Mouse (Mus musculus) c-Kit-positive CD71-positive TER-119-positive erythroid progenitor cells, embryonic 14.5 days (primary cell): ENCODE measurements around the gene Omt2a.
"Not testable (repeated sequence)": the region's sequence is repeated elsewhere in the genome, so short reads cannot be mapped to it uniquely, and the experiment has no call there.

ENCODE experiments used
- DNase-seq: peaks from one replicate; pipeline ENCODE4 v3.0.0-alpha.2; 2013; ENCODE audit warnings: low spot score

The Omt2a gene

DNA sequence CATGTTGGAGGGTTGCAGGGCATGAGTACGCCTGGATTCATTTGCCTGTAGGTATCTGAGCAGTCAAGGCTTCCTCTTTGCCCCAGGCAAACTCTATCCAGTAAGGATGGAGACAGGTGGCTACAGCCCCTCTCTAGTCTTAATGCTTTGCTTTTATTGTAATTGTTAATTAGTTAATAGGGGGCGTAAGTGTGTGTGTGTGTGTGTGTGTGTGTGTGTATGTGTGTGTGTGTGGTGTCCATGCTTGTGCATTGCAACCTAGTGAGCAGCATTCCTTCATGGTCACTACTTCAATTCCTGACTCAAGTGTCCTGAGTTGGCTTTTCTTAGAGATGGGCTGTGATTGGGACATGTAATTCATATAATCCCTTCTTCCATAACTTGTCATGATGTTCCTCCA, at the start of gene Omt2a:
Omt2a (minus strand) TSS at position 101 of the 400 bp plus-strand sequence.
- DNase-seq: no peak

DNA sequence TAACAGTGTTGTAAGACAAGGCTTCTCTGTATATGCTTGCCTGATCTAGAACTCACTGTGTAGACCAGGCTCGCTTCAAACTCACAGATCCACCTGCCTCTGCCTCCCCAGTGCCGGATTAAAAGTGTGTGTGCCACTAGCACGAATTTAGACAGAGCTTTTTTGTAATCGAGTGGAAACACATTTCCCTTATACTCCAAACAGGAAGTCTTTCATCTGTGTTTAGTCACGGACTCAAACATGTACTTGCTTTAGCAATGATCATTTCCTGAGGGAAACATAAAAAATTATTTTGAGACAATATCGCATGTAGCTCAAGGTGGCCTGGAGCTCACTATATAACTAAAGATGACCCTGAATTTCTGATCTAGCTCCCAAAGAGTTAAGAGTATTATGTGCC, 48.8 kb upstream of the Omt2a start:
- DNase-seq: no peak

GRCm38 (mm10) chr9:78360484-78360872, 45.9 kb upstream of the Omt2a start:
- DNase-seq: no peak

GRCm38 (mm10) chr9:78359750-78360483, 45.3 kb upstream of the Omt2a start:
- no peak for DNase-seq

DNA sequence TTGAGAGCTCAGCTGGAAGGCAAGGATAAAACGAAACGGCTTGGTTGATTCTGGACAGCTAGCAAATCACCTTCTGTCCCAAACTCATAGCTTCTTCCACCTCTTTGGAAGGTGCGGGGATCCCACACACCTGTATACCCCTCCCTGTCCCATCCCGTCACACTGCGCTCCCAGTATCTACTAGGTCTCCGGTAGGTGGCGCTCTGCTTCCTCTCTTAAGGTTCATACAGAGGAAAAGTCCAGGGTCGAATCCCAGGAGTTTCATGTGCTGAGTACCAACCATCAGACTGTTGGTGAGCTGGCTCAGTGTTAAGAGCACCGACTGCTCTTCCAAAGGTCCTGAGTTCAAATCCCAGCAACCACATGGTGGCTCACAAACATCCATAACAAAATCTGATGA, 43.5 kb upstream of the Omt2a start:
- peak; percentile 47 for DNase-seq

DNA sequence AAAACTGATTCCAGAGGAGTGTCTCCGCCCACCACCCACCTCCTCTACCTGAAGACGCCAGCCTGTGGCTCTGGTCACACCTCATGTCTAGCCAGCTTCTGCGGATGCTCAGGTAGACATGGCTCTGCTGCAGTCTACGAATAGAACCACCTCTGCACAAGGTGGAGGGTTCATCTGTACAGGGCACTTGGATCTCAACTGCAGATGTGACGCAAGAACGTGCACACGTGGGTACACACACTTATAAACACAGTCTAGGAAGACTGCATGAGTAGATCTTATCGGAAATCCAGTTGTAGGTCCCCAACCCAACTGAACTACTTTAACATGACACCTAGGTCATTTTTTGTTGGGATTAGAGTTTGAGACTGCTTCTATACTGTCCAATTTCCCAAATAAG, 41.0 kb upstream of the Omt2a start, which contains the start of gene Gsta2:
Gsta2 (minus strand) TSS at position 178 of the 400 bp plus-strand sequence.
- no peak for DNase-seq

GRCm38 (mm10) chr9:78354665-78355578, 40.3 kb upstream of the Omt2a start:
- DNase-seq: no peak

GRCm38 (mm10) chr9:78351504-78352220, 37.1 kb upstream of the Omt2a start:
- DNase-seq: no peak

- not testable (repeated sequence) for DNase-seq
These were observed 35.4 kb upstream of the Omt2a start for GRCm38 (mm10) chr9:78350007-78350406.

- not testable (repeated sequence) for DNase-seq
These were observed 34.5 kb upstream of the Omt2a start for GRCm38 (mm10) chr9:78349141-78349540.

- DNase-seq: not testable (repeated sequence)
These were observed 33.8 kb upstream of the Omt2a start for GRCm38 (mm10) chr9:78348206-78349004.

DNA sequence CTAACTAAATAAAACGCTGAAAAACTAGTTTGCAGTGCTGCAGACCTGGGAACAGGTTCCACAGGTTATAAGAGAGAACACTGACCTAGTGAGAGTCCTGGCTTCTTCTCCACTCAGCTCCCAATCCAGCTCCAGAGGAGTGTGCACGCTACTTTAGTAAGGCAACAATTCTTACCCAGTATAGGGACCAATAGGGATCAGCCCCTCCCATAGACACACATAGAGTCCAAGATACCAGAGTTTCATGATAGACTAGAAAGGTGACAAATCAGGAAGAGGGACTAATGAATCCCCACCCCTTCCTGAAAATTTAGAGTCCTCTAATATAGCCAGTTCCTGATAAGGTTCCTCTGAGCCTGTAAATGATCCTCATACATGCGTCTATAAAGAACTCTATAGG, 32.4 kb upstream of the Omt2a start:
- no peak for DNase-seq

DNA sequence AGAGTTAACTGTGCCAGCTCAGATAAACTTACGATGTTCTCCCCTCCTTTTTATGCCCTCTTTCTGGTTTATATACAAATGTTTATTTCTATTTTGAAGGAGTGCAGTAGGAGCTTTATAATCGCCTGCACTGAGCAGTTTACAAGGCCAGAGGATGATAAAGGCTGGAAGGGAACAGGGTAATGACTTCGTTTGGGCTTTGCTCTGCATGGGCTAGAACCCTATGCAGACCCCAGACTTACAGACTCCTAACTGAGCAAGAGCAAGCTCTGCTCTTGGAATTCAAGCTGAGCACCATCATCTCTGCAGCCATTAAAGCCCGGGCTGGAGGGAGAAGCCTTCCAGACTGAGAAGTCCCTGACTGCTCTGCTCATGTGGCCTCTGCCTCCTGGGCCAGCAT, 30.6 kb upstream of the Omt2a start:
- not testable (repeated sequence) for DNase-seq

GRCm38 (mm10) chr9:78343055-78343454, 28.5 kb upstream of the Omt2a start:
- DNase-seq: not testable (repeated sequence)

GRCm38 (mm10) chr9:78342494-78342893, 27.9 kb upstream of the Omt2a start:
- DNase-seq: not testable (repeated sequence)

- peak; percentile 21 for DNase-seq
These were observed 25.7 kb upstream of the Omt2a start for GRCm38 (mm10) chr9:78340324-78340723.

- DNase-seq: not testable (repeated sequence)
These were observed 22.5 kb upstream of the Omt2a start for GRCm38 (mm10) chr9:78337050-78337449.

DNA sequence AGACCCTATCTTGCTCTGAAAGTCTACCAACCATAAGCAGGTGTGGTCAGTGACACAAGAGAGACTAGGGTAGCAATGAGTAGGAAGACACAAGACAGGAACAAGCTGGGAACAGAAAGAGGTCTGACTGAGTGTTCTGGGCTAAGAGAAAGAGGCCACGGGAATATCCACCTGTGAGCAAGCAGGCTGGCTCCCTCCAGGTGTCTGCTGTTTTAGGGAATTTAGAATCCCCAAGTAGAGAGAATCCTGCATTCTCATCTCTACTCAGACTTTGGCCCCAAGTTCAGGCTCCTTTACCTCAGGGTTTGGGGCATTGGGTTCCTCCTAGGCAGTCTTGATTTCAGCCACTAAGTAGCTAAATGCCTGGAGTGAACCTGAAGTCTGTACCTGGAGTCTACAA, 12.7 kb upstream of the Omt2a start, which contains the start of gene Omt2b:
Omt2b (plus strand) TSS at position 301 of the 400 bp plus-strand sequence.
- not testable (repeated sequence) for DNase-seq

DNA sequence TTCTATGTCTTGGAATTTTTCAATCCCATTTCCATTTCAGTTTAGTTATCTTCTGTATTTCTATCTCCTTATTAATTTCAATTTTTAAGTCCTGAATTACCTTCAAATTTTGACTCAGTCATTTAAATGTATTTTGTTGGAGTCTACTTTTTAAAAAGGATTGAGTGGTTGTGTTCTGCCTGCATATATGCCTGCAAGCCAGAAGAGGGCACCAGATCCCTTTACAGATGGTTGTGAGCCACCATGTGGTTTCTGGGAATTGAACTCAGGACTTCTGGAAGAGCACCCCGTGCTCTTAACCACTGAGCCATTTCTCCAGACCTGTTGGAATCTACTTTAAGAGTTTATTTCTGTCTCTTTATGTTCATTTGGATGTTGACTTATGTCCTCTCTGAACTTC, 4.9 kb upstream of the Omt2a start:
- DNase-seq: no peak

DNA sequence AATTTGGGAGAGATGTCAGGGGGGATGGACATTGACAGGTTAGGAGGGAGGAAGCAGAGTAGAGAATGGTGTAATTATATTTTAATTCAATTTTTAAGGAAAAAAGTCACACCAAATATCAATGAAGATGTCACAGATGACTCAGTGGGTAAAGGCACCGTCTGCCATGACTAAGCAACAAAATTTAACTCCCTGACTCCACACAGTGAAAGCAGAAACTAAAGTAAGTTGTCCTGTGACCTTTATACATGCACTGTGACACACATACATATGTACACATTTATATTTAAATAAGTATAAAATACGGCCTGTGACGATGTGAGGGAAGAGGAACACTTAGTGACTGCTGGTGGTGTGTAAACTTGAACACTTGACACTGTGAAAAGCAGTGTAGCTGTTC, 6.5 kb downstream of the Omt2a start:
- DNase-seq: not testable (repeated sequence)

DNA sequence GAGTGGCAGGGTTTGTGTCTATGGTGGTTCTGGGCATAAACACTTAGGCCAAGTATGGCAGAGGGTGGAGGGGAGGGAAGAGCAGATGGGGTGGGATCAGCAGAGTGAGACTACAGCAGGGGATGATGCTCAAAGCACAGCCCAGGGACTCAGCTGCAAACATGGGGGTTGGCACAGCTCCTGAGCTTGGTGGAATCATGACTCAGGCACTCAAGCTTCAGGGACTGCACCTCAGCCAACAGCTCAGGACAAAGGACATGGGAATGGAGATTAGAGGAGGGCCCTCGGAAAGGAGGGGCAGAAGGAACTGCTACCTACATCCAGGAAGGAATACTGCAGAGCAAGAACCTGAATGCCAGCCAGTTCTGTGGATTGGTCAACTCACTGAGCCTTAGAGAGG, 15.5 kb downstream of the Omt2a start:
- DNase-seq: not testable (repeated sequence)
